Mouse (Mus musculus) heart, postnatal 0 days (tissue): Measurements from ENCODE around the gene Oas1g. TPM values are rescaled to one million over a fixed set of nuclear protein-coding genes. Genes with fewer than 3 reads are reported as not detected.
"Not testable (repeated sequence)": the region's sequence is repeated elsewhere in the genome, so short reads cannot be mapped to it uniquely, and the experiment has no call there.

Experiments used
- ATAC-seq: fragments of 200-750 bp; cut with Nextera tagmentation; 2 replicates; pipeline ENCODE4 v1.8.0; 2017; ENCODE audit warnings: low read depth, moderate number of reproducible peaks, moderate library complexity; ENCODE audit not compliant: insufficient read depth
- DNase-seq: peaks from one replicate; pipeline ENCODE4 v3.0.0-alpha.2; 2016; ENCODE audit warnings: low spot score
- H3K27ac ChIP-seq: fragments of 300-500 bp; sonication (generic); 2 replicates; pipeline ENCODE4 v1.5.1; 2014; ENCODE audit warnings: low read depth, mild to moderate bottlenecking
- H3K27me3 ChIP-seq: fragments of 300-500 bp; sonication (generic); 2 replicates; pipeline ENCODE4 v1.6.1; 2014; ENCODE audit warnings: low read length, mixed read lengths; ENCODE audit not compliant: control insufficient read depth, insufficient read depth
- H3K36me3 ChIP-seq: fragments of 300-500 bp; sonication (generic); replicated peaks from 2 replicates; pipeline ENCODE4 v1.6.1; 2014; ENCODE audit warnings: low read length, mixed read lengths; ENCODE audit not compliant: control insufficient read depth, insufficient read depth
- H3K4me1 ChIP-seq: fragments of 300-500 bp; sonication (generic); 2 replicates; pipeline ENCODE4 v1.6.1; 2014; ENCODE audit warnings: antibody characterized with exemption; ENCODE audit not compliant: control insufficient read depth, insufficient read depth
- H3K4me2 ChIP-seq: fragments of 300-500 bp; sonication (generic); 2 replicates; pipeline ENCODE4 v1.6.1; 2014; ENCODE audit warnings: low read depth, mild to moderate bottlenecking, low read length, moderate library complexity
- H3K4me3 ChIP-seq: fragments of 300-500 bp; sonication (generic); 2 replicates; pipeline ENCODE4 v1.5.1; 2014; ENCODE audit warnings: low read depth, low read length
- H3K9ac ChIP-seq: fragments of 300-500 bp; sonication (generic); replicated peaks from 2 replicates; pipeline ENCODE4 v1.6.1; 2014; ENCODE audit warnings: low read depth, low read length, mixed read lengths
- H3K9me3 ChIP-seq: fragments of 300-500 bp; sonication (generic); replicated peaks from 2 replicates; pipeline ENCODE4 v1.6.1; 2016; ENCODE audit warnings: low read length; ENCODE audit not compliant: control insufficient read depth
- CTCF ChIP-seq: IDR thresholded peaks from 2 replicates; pipeline ENCODE4 v1.5.1; 2016; ENCODE audit warnings: antibody characterized with exemption, control low read depth, low read depth
- EP300 ChIP-seq: IDR thresholded peaks from 2 replicates; pipeline ENCODE4 v1.6.1; 2016; ENCODE audit warnings: antibody characterized with exemption, low read depth
- WGBS: fragments of 180-500 bp; shearing (Covaris S2); extraction: QIAGEN DNeasy Blood & Tissue Kit; methylation state at CpG from one replicate; pipeline ENCODE4 v1.1.7; 2014; 5-methylcytosine and 5-hydroxymethylcytosine counted together
- polyA plus RNA-seq: library from polyadenylated mRNA; unstranded; fragments of >200 nt; fragmentation: Nextera tagmentation; extraction: Ambion mirVana; gene quantifications from 2 replicates; pipeline ENCODE4 v1.2.1, GENCODE M21; 2015
- total RNA-seq: library from RNA; depleted of rRNA; stranded (reverse); fragments of >200 nt; gene quantifications from 2 replicates; pipeline ENCODE4 v1.2.3, GENCODE M21; 2014; ENCODE audit warnings: low replicate concordance

Gene Oas1g
- total and polyA plus RNA-seq, 2 experiments from 2014 or later, result 0.52 to 4.5 TPM

- no peak for DNase-seq
- H3K9ac ChIP-seq, result no peak overlapping the region
- no peaks in the 10 kb centered on the region for H3K36me3 ChIP-seq
- WGBS, result 57% methylated on average over 3 of the region's 3 CpGs
- no peak overlapping the region for H3K4me3 ChIP-seq
- no peak overlapping the region for H3K4me2 ChIP-seq
- H3K27ac ChIP-seq, result no peak overlapping the region
- H3K4me1 ChIP-seq, result no peaks in the 10 kb centered on the region
- H3K9me3 ChIP-seq, result no peaks in the 10 kb centered on the region
- ATAC-seq, result no peak
- H3K27me3 ChIP-seq, result no peaks in the 10 kb centered on the region
- TF ChIP-seq EP300 (no peak), CTCF (no peak)
Measured at GRCm38 (mm10) chr5:120920296-120920695, 32.9 kb upstream of the Oas1g start.

- H3K4me2 ChIP-seq, DNase-seq, H3K27me3 ChIP-seq, H3K4me3 ChIP-seq, H3K4me1 ChIP-seq, H3K27ac ChIP-seq, H3K9ac ChIP-seq, H3K9me3 ChIP-seq, ATAC-seq, H3K36me3 ChIP-seq: not testable (repeated sequence)
- 52% methylated on average over 2 of the region's 2 CpGs for WGBS
Measured at GRCm38 (mm10) chr5:120919156-120919935, 31.9 kb upstream of the Oas1g start.

DNA sequence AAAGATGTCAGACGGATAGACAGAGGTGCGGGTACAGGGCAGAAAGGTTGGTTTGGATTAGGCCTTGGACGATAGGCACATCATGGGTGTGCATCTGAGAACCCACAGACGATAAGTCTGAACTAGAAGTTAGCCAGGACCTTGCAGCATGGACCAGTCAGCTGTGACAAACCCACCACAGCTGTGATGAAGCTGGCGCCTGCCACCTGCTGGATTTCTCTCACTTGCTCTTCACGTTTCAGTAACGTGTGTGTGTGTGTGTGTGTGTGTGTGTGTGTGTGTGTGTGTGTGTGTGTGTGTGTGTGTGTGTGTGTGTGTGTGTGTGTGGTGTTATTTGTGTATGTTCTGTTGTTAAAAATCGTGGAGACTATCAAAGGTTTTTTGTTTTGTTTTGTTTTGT is 26.8 kb upstream of the Oas1g start, which contains the start of gene Oas1d:
TSS of gene Oas1d (plus strand) at position 333 of the 400 bp plus-strand sequence.
- ATAC-seq, H3K4me1 ChIP-seq, H3K27me3 ChIP-seq, H3K27ac ChIP-seq, H3K9me3 ChIP-seq, DNase-seq, H3K9ac ChIP-seq, H3K4me2 ChIP-seq, H3K36me3 ChIP-seq, H3K4me3 ChIP-seq: not testable (repeated sequence)
- WGBS, result 41% methylated on average over 8 of the region's 8 CpGs

GRCm38 (mm10) chr5:120908196-120908920 is 20.9 kb upstream of the Oas1g start:
- Histone ChIP-seq H3K27ac (no peak overlapping the region), H3K4me1 (no peaks in the 10 kb centered on the region), H3K4me3 (no peak overlapping the region), H3K9me3 (no peaks in the 10 kb centered on the region), H3K36me3 (no peaks in the 10 kb centered on the region), H3K4me2 (no peak overlapping the region), H3K9ac (no peak overlapping the region), H3K27me3 (no peaks in the 10 kb centered on the region)
- no peak for DNase-seq
- WGBS, result 44% methylated on average over 7 of the region's 7 CpGs
- TF ChIP-seq EP300, result no peak
- no peak for TF ChIP-seq CTCF
- no peak for ATAC-seq

DNA sequence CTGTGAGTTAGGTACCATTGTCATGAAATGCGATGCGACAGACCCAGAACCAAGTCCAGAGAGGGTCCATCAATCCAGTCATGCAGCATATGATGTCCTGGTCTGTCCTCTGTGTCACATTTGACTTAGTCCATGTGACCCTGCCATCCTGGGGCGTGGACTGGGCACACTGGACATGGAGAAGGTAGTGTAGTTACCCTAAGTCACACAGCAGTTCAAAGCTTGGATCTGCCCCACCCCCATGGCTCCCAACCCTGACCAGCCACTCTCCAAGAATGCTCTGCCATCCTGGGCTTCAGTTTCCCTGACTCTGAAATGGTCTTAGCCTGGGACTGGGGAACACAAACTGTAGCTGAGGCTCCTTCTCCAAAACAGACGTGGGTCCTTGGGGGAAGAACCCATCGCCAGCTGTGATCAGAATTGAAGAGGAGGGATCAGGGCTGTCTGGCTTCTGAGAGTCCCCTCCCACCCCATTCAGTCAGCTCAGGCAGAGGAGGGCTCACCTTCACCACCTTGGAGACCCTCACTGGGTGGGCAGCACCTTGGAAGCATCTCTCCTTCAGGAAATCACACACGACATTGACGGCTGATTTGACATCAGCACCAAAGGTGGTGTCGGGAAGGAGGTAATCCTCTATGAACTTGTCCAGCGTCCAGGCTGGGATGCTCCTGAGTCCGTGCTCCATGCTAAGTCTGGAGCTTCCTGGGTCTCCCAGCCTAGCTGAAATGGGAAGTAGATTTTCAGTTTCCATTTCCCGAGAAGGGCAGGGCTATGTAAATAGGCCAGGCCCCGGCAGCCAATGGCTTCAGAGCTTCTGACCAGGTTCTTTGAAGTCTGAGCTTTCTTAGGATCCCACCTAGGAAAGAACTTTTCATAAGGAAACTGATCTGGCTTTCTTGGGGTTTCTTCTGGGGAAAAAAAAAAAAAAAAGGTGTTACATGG is 19.6 kb upstream of the Oas1g start, which contains the start of gene Oas1a:
TSS of gene Oas1a (minus strand) at position 731 of the 943 bp plus-strand sequence.
- ATAC-seq, DNase-seq: not testable (repeated sequence)

More for the DNA sequence above, 19.6 kb upstream of the Oas1g start, which contains the start of gene Oas1a:
- not testable (repeated sequence) for H3K27ac ChIP-seq, H3K9me3 ChIP-seq, H3K4me1 ChIP-seq, H3K27me3 ChIP-seq, H3K9ac ChIP-seq, H3K36me3 ChIP-seq
- Histone ChIP-seq H3K4me2 (peak within 1 kb of the TSS; percentile 16; the same call in 1 of the 2 replicates), H3K4me3 (peak within 1 kb of the TSS; percentile 12; the same call in 1 of the 2 replicates)
- 28% methylated on average over 9 of the region's 12 CpGs for WGBS
